Mouse (Mus musculus): ENCODE results near the gene Ror2. TPM values are rescaled to one million over a fixed set of nuclear protein-coding genes. Genes with fewer than 3 reads are reported as not detected.

The Ror2 gene
- polyA plus RNA-seq, 1 experiment = not detected

DNA sequence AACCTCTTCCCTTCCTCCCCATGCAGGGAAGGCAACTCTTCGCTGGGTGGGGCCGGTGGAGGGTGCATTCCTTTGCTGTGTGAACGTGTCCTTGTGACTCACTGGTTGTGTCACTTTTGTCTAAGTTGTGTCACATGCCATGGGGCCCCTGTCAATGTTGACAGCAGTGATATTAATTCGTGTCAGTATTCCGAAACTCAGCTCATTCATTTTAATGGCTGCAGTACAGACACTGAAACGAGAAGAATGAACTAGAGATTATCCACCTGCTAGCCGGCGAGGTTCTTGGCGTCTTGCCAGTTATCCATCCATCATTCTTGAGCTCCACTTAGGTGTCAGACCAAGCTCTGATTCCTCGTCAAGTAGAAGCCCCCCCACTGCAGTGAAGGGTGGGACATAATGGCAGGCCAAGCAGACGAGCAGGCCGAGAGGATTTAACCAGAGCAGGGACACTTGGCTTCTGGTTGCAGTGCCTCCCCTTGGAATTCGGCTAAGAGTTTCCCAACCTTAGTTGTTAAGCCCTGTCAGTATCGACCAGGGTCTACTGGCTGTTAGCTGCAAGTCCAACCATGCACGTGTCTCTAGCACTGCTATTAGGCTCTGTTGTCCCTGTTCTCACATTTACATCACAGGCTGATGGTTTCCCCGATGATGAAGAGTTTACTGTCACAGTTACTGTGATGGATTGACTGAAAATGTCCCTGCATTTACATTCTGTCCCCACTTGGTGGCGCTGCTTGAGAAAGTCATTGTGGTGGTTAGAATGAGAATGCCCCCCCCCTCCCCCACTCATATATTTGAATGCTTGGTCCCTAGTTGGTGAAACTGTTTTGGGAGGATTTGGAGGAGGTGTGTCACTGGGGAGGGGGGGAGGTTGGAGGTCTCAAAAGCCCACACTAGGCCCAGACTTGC, 185.9 kb downstream of the Ror2 start:
- no peak for TF ChIP-seq TAL1 (IDR thresholded peaks at IDR 0.05; ENCODE audit: low read length)
- TF ChIP-seq GATA1 (IDR thresholded peaks at IDR 0.05; ENCODE audit: low read length) = no peak
- no peaks in the 10 kb centered on the region for H3K36me3 ChIP-seq (ENCODE audit: control insufficient read depth)
- no peaks in the 10 kb centered on the region for H3K9me3 ChIP-seq (ENCODE audit: control insufficient read depth, low read length)
- no peaks in the 10 kb centered on the region for H3K27me3 ChIP-seq (ENCODE audit: control insufficient read depth)
- H3K4me3 ChIP-seq (replicated peaks) = no peak overlapping the region
- no peaks in the 10 kb centered on the region for H3K4me1 ChIP-seq (ENCODE audit: control insufficient read depth)

DNA sequence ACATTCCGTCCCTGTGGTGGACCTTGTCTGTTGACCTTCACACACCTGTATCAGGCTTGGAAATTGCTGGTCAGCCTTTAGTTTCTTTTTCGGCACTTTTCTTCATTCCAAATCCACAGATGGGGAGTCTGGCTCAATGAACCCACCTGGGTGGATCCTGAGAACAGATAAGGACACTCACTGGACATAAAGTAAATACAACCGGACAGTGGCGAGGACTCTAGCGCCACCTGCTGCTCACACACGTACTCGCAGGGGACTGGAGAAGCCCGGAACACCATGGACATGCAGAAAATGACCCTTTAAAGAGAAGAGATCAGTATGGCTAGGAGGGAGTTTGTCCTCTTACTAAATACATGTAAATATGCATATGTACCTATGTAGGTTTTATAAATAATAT, 189.3 kb downstream of the Ror2 start:
- TF ChIP-seq TAL1 (IDR thresholded peaks at IDR 0.05; ENCODE audit: low read length) (no peak), GATA1 (IDR thresholded peaks at IDR 0.05; ENCODE audit: low read length) (no peak)

DNA sequence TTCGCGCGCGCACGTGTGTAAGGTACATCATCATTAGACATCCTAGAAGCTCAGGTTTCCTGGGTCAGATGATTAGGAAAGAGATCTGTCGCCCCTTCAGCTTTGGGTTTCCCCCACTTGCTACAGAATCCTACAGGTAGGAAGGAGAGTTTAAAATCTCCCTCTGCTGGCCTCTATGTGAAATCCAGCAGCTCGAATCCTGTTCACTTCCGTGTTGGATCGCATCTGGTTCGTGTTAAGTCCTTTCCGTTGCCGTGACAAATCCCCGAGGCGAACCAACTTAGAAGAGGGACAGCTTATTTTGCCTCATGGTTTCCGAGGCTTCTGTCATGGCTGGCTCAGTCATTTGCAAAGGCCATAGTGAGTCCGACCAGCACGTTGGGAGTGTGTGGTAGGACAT, 190.7 kb downstream of the Ror2 start:
- no peaks in the 10 kb centered on the region for H3K9me3 ChIP-seq (ENCODE audit: control insufficient read depth, low read length)
- H3K27me3 ChIP-seq (ENCODE audit: control insufficient read depth) = no peaks in the 10 kb centered on the region
- no peak for TF ChIP-seq GATA1 (IDR thresholded peaks at IDR 0.05; ENCODE audit: low read length)
- no peak for TF ChIP-seq TAL1 (IDR thresholded peaks at IDR 0.05; ENCODE audit: low read length)

More for the DNA sequence above, 189.3 kb downstream of the Ror2 start:
- H3K4me3 ChIP-seq (replicated peaks) = no peak overlapping the region
- H3K9me3 ChIP-seq (ENCODE audit: control insufficient read depth, low read length) = no peaks in the 10 kb centered on the region
- H3K36me3 ChIP-seq (ENCODE audit: control insufficient read depth) = no peaks in the 10 kb centered on the region
- no peaks in the 10 kb centered on the region for H3K4me1 ChIP-seq (ENCODE audit: control insufficient read depth)
- no peaks in the 10 kb centered on the region for H3K27me3 ChIP-seq (ENCODE audit: control insufficient read depth)

GRCm38 (mm10) chr13:53094658-53095057, 191.3 kb downstream of the Ror2 start:
- Histone ChIP-seq H3K9me3 (ENCODE audit: control insufficient read depth, low read length) (no peaks in the 10 kb centered on the region), H3K27me3 (ENCODE audit: control insufficient read depth) (no peaks in the 10 kb centered on the region), H3K4me1 (ENCODE audit: control insufficient read depth) (no peaks in the 10 kb centered on the region), H3K4me3 (replicated peaks) (no peak overlapping the region), H3K36me3 (ENCODE audit: control insufficient read depth) (no peaks in the 10 kb centered on the region)
- TF ChIP-seq GATA1 (IDR thresholded peaks at IDR 0.05; ENCODE audit: low read length) (no peak), TAL1 (IDR thresholded peaks at IDR 0.05; ENCODE audit: low read length) (no peak)

More for the DNA sequence above, 190.7 kb downstream of the Ror2 start:
- Histone ChIP-seq H3K36me3 (ENCODE audit: control insufficient read depth) (no peaks in the 10 kb centered on the region), H3K4me1 (ENCODE audit: control insufficient read depth) (no peaks in the 10 kb centered on the region), H3K4me3 (replicated peaks) (no peak overlapping the region)

DNA sequence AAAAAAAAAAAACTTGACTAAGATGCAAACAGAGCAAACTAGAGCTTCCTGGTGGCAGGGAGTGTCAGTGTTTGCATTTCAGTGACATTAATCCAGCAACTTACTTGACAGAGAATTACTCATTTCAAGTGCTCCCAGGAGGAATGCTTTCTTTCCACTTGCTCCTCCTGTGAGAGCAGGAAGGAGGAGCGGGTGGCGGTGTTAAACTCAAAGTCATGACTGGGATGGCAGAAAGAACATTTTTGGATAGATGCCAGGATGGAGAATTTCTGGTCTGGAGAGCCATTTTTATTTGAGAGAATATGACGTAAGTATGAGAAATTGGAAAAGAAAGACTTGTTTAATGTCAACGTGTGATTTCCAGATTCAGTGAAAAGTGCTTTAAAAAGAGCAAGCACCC, 192.5 kb downstream of the Ror2 start:
- H3K27me3 ChIP-seq (ENCODE audit: control insufficient read depth) = no peaks in the 10 kb centered on the region
- H3K36me3 ChIP-seq (ENCODE audit: control insufficient read depth) = no peaks in the 10 kb centered on the region
- H3K4me1 ChIP-seq (ENCODE audit: control insufficient read depth) = no peaks in the 10 kb centered on the region
- H3K4me3 ChIP-seq (replicated peaks) = no peak overlapping the region
- no peaks in the 10 kb centered on the region for H3K9me3 ChIP-seq (ENCODE audit: control insufficient read depth, low read length)
- TF ChIP-seq TAL1 (IDR thresholded peaks at IDR 0.05; ENCODE audit: low read length) (no peak), GATA1 (IDR thresholded peaks at IDR 0.05; ENCODE audit: low read length) (no peak)

- Histone ChIP-seq H3K4me1 (ENCODE audit: control insufficient read depth) (no peaks in the 10 kb centered on the region), H3K9me3 (ENCODE audit: control insufficient read depth, low read length) (no peaks in the 10 kb centered on the region), H3K36me3 (ENCODE audit: control insufficient read depth) (no peaks in the 10 kb centered on the region), H3K27me3 (ENCODE audit: control insufficient read depth) (no peaks in the 10 kb centered on the region), H3K4me3 (replicated peaks) (no peak overlapping the region)
- TF ChIP-seq GATA1 (IDR thresholded peaks at IDR 0.05; ENCODE audit: low read length) = no peak
- TF ChIP-seq TAL1 (IDR thresholded peaks at IDR 0.05; ENCODE audit: low read length) = no peak
Observed at GRCm38 (mm10) chr13:53086552-53087282, 199.2 kb downstream of the Ror2 start.

- Histone ChIP-seq H3K4me1 (ENCODE audit: control insufficient read depth) (no peaks in the 10 kb centered on the region), H3K9me3 (ENCODE audit: control insufficient read depth, low read length) (no peaks in the 10 kb centered on the region), H3K27me3 (ENCODE audit: control insufficient read depth) (no peaks in the 10 kb centered on the region), H3K4me3 (replicated peaks) (no peak overlapping the region), H3K36me3 (ENCODE audit: control insufficient read depth) (no peaks in the 10 kb centered on the region)
- TF ChIP-seq TAL1 (IDR thresholded peaks at IDR 0.05; ENCODE audit: low read length) = no peak
Observed at GRCm38 (mm10) chr13:53081846-53082245, 204.1 kb downstream of the Ror2 start.

GRCm38 (mm10) chr13:53077732-53078345, 208.1 kb downstream of the Ror2 start:
- TF ChIP-seq TAL1 (IDR thresholded peaks at IDR 0.05; ENCODE audit: low read length) = no peak
- TF ChIP-seq GATA1 (IDR thresholded peaks at IDR 0.05; ENCODE audit: low read length) = no peak
- no peaks in the 10 kb centered on the region for H3K36me3 ChIP-seq (ENCODE audit: control insufficient read depth)
- no peaks in the 10 kb centered on the region for H3K27me3 ChIP-seq (ENCODE audit: control insufficient read depth)
- no peaks in the 10 kb centered on the region for H3K9me3 ChIP-seq (ENCODE audit: control insufficient read depth, low read length)
- H3K4me3 ChIP-seq (replicated peaks) = no peak overlapping the region
- no peaks in the 10 kb centered on the region for H3K4me1 ChIP-seq (ENCODE audit: control insufficient read depth)

DNA sequence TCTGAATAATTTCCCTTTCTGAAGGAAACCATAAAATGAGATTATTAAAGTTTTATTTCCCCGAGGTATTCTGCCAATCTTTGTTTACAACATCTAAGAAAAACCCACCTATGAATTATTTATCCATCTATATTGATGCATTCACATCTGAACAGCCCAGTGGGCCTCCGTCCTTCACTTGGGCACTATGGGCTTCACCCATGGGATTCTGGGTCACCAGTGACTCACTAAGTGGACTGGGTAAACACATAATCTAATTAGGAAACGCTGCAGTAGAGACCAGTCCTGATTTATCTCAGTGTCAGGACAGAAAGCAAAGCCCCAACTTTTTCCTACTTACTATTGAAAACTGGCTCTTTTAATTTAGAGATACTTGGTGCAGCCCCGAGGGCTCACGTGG, 210.9 kb downstream of the Ror2 start:
- Histone ChIP-seq H3K4me3 (replicated peaks) (no peak overlapping the region), H3K4me1 (ENCODE audit: control insufficient read depth) (no peaks in the 10 kb centered on the region), H3K36me3 (ENCODE audit: control insufficient read depth) (no peaks in the 10 kb centered on the region), H3K27me3 (ENCODE audit: control insufficient read depth) (no peaks in the 10 kb centered on the region), H3K9me3 (ENCODE audit: control insufficient read depth, low read length) (no peaks in the 10 kb centered on the region)
- TF ChIP-seq TAL1 (IDR thresholded peaks at IDR 0.05; ENCODE audit: low read length) (no peak), GATA1 (IDR thresholded peaks at IDR 0.05; ENCODE audit: low read length) (no peak)

Measured in erythroblast, embryonic 14.5 days (primary cell).